Mouse (Mus musculus): ENCODE measurements around the gene Rpl9-ps1. TPM values are rescaled to one million over a fixed set of nuclear protein-coding genes. Genes with fewer than 3 reads are reported as not detected.

The Rpl9-ps1 gene
- not detected in 2 replicates for polyA plus RNA-seq (2014; fragmentation: Nextera tagmentation; extraction: Ambion mirVana)

GRCm38 (mm10) chr11:83645521-83645920 is at the start of gene Rpl9-ps1:
Gene Rpl9-ps1 (minus strand): TSS chr11:83645621.
- no peaks in the 10 kb centered on the region for H3K27me3 ChIP-seq (ENCODE audit: control insufficient read depth, insufficient read depth, low read length)
- ATAC-seq (ENCODE audit: low read depth): no peak
- H3K9ac ChIP-seq (replicated peaks; ENCODE audit: low read depth, low read length): no peak within 1 kb of the TSS
- no peak within 1 kb of the TSS for H3K4me3 ChIP-seq (ENCODE audit: low read depth, low read length)
- no peaks in the 10 kb centered on the region for H3K36me3 ChIP-seq (ENCODE audit: control insufficient read depth, insufficient read depth, low read length)
- H3K27ac ChIP-seq (ENCODE audit: low read depth, low read length): no peak within 1 kb of the TSS
- H3K4me1 ChIP-seq (ENCODE audit: control insufficient read depth, insufficient read depth, low read length): no peaks in the 10 kb centered on the region
- no peaks in the 10 kb centered on the region for H3K9me3 ChIP-seq (ENCODE audit: control insufficient read depth, low read length)
- no peak within 1 kb of the TSS for H3K4me2 ChIP-seq (ENCODE audit: low read depth, low read length)
- 95% methylated on average over 1 of the region's 1 CpGs for WGBS

- no peaks in the 10 kb centered on the region for H3K4me1 ChIP-seq (ENCODE audit: control insufficient read depth, insufficient read depth, low read length)
- H3K27me3 ChIP-seq (ENCODE audit: control insufficient read depth, insufficient read depth, low read length): no peaks in the 10 kb centered on the region
- no peak overlapping the region for H3K9ac ChIP-seq (replicated peaks; ENCODE audit: low read depth, low read length)
- ATAC-seq (ENCODE audit: low read depth): no peak
- no peak overlapping the region for H3K4me2 ChIP-seq (ENCODE audit: low read depth, low read length)
- WGBS: 64% methylated on average over 1 of the region's 1 CpGs
- H3K36me3 ChIP-seq (ENCODE audit: control insufficient read depth, insufficient read depth, low read length): no peaks in the 10 kb centered on the region
- no peak overlapping the region for H3K4me3 ChIP-seq (ENCODE audit: low read depth, low read length)
- H3K9me3 ChIP-seq (ENCODE audit: control insufficient read depth, low read length): no peaks in the 10 kb centered on the region
- H3K27ac ChIP-seq (ENCODE audit: low read depth, low read length): no peak overlapping the region
Measured at GRCm38 (mm10) chr11:83692008-83692407, 46.6 kb upstream of the Rpl9-ps1 start.

GRCm38 (mm10) chr11:83689918-83690317 is 44.5 kb upstream of the Rpl9-ps1 start:
- no peak overlapping the region for H3K4me2 ChIP-seq (ENCODE audit: low read depth, low read length)
- no peak overlapping the region for H3K27ac ChIP-seq (ENCODE audit: low read depth, low read length)
- H3K27me3 ChIP-seq (ENCODE audit: control insufficient read depth, insufficient read depth, low read length): no peaks in the 10 kb centered on the region
- no peaks in the 10 kb centered on the region for H3K36me3 ChIP-seq (ENCODE audit: control insufficient read depth, insufficient read depth, low read length)
- no peak overlapping the region for H3K9ac ChIP-seq (replicated peaks; ENCODE audit: low read depth, low read length)
- no peak overlapping the region for H3K4me3 ChIP-seq (ENCODE audit: low read depth, low read length)
- no peak for ATAC-seq (ENCODE audit: low read depth)
- no peaks in the 10 kb centered on the region for H3K9me3 ChIP-seq (ENCODE audit: control insufficient read depth, low read length)
- no peaks in the 10 kb centered on the region for H3K4me1 ChIP-seq (ENCODE audit: control insufficient read depth, insufficient read depth, low read length)
- WGBS: 82% methylated on average over 1 of the region's 1 CpGs

- Histone ChIP-seq H3K9ac (replicated peaks; ENCODE audit: low read depth, low read length) (no peak overlapping the region), H3K36me3 (ENCODE audit: control insufficient read depth, insufficient read depth, low read length) (no peaks in the 10 kb centered on the region), H3K27me3 (ENCODE audit: control insufficient read depth, insufficient read depth, low read length) (no peaks in the 10 kb centered on the region), H3K27ac (ENCODE audit: low read depth, low read length) (no peak overlapping the region), H3K4me2 (ENCODE audit: low read depth, low read length) (no peak overlapping the region), H3K4me3 (ENCODE audit: low read depth, low read length) (no peak overlapping the region), H3K9me3 (ENCODE audit: control insufficient read depth, low read length) (no peaks in the 10 kb centered on the region), H3K4me1 (ENCODE audit: control insufficient read depth, insufficient read depth, low read length) (no peaks in the 10 kb centered on the region)
- ATAC-seq (ENCODE audit: low read depth): no peak
- WGBS: 89% methylated on average over 1 of the region's 1 CpGs
Measured at GRCm38 (mm10) chr11:83675665-83676064, 30.2 kb upstream of the Rpl9-ps1 start.

- Histone ChIP-seq H3K27ac (ENCODE audit: low read depth, low read length) (no peak overlapping the region), H3K9me3 (ENCODE audit: control insufficient read depth, low read length) (no peaks in the 10 kb centered on the region), H3K27me3 (ENCODE audit: control insufficient read depth, insufficient read depth, low read length) (no peaks in the 10 kb centered on the region), H3K4me1 (ENCODE audit: control insufficient read depth, insufficient read depth, low read length) (no peaks in the 10 kb centered on the region), H3K36me3 (ENCODE audit: control insufficient read depth, insufficient read depth, low read length) (no peaks in the 10 kb centered on the region), H3K9ac (replicated peaks; ENCODE audit: low read depth, low read length) (no peak overlapping the region), H3K4me2 (ENCODE audit: low read depth, low read length) (no peak overlapping the region), H3K4me3 (ENCODE audit: low read depth, low read length) (no peak overlapping the region)
- ATAC-seq (ENCODE audit: low read depth): no peak
Measured at GRCm38 (mm10) chr11:83671743-83672142, 26.3 kb upstream of the Rpl9-ps1 start.

GRCm38 (mm10) chr11:83663532-83663931 is 18.1 kb upstream of the Rpl9-ps1 start:
- 83% methylated on average over 5 of the region's 5 CpGs for WGBS
- Histone ChIP-seq H3K4me2 (ENCODE audit: low read depth, low read length) (no peak overlapping the region), H3K27me3 (ENCODE audit: control insufficient read depth, insufficient read depth, low read length) (no peaks in the 10 kb centered on the region), H3K4me1 (ENCODE audit: control insufficient read depth, insufficient read depth, low read length) (no peaks in the 10 kb centered on the region), H3K36me3 (ENCODE audit: control insufficient read depth, insufficient read depth, low read length) (no peaks in the 10 kb centered on the region), H3K4me3 (ENCODE audit: low read depth, low read length) (no peak overlapping the region), H3K27ac (ENCODE audit: low read depth, low read length) (no peak overlapping the region), H3K9me3 (ENCODE audit: control insufficient read depth, low read length) (no peaks in the 10 kb centered on the region), H3K9ac (replicated peaks; ENCODE audit: low read depth, low read length) (no peak overlapping the region)
- no peak for ATAC-seq (ENCODE audit: low read depth)

- no peaks in the 10 kb centered on the region for H3K36me3 ChIP-seq (ENCODE audit: control insufficient read depth, insufficient read depth, low read length)
- 87% methylated on average over 6 of the region's 6 CpGs for WGBS
Measured at GRCm38 (mm10) chr11:83662204-83662603, 16.8 kb upstream of the Rpl9-ps1 start, which contains the start of gene Ccl4. Gene Ccl4 (plus strand): TSS chr11:83662584.

GRCm38 (mm10) chr11:83658797-83659196 is 13.4 kb upstream of the Rpl9-ps1 start:
- no peaks in the 10 kb centered on the region for H3K4me1 ChIP-seq (ENCODE audit: control insufficient read depth, insufficient read depth, low read length)
- ATAC-seq (ENCODE audit: low read depth): no peak
- H3K9me3 ChIP-seq (ENCODE audit: control insufficient read depth, low read length): no peaks in the 10 kb centered on the region
- H3K27me3 ChIP-seq (ENCODE audit: control insufficient read depth, insufficient read depth, low read length): no peaks in the 10 kb centered on the region
- 68% methylated on average over 6 of the region's 6 CpGs for WGBS
- H3K27ac ChIP-seq (ENCODE audit: low read depth, low read length): no peak overlapping the region
- H3K36me3 ChIP-seq (ENCODE audit: control insufficient read depth, insufficient read depth, low read length): no peaks in the 10 kb centered on the region
- no peak overlapping the region for H3K4me2 ChIP-seq (ENCODE audit: low read depth, low read length)
- no peak overlapping the region for H3K4me3 ChIP-seq (ENCODE audit: low read depth, low read length)
- H3K9ac ChIP-seq (replicated peaks; ENCODE audit: low read depth, low read length): no peak overlapping the region

More at GRCm38 (mm10) chr11:83662204-83662603, 16.8 kb upstream of the Rpl9-ps1 start, which contains the start of gene Ccl4:
- Histone ChIP-seq H3K4me2 (ENCODE audit: low read depth, low read length) (no peak within 1 kb of the TSS), H3K4me1 (ENCODE audit: control insufficient read depth, insufficient read depth, low read length) (no peaks in the 10 kb centered on the region), H3K27me3 (ENCODE audit: control insufficient read depth, insufficient read depth, low read length) (no peaks in the 10 kb centered on the region), H3K9me3 (ENCODE audit: control insufficient read depth, low read length) (no peaks in the 10 kb centered on the region), H3K4me3 (ENCODE audit: low read depth, low read length) (no peak within 1 kb of the TSS), H3K27ac (ENCODE audit: low read depth, low read length) (no peak within 1 kb of the TSS), H3K9ac (replicated peaks; ENCODE audit: low read depth, low read length) (no peak within 1 kb of the TSS)
- no peak for ATAC-seq (ENCODE audit: low read depth)

GRCm38 (mm10) chr11:83657508-83657907 is 12.1 kb upstream of the Rpl9-ps1 start:
- Histone ChIP-seq H3K4me2 (ENCODE audit: low read depth, low read length) (no peak overlapping the region), H3K4me3 (ENCODE audit: low read depth, low read length) (no peak overlapping the region), H3K36me3 (ENCODE audit: control insufficient read depth, insufficient read depth, low read length) (no peaks in the 10 kb centered on the region), H3K4me1 (ENCODE audit: control insufficient read depth, insufficient read depth, low read length) (no peaks in the 10 kb centered on the region), H3K27ac (ENCODE audit: low read depth, low read length) (no peak overlapping the region), H3K27me3 (ENCODE audit: control insufficient read depth, insufficient read depth, low read length) (no peaks in the 10 kb centered on the region), H3K9ac (replicated peaks; ENCODE audit: low read depth, low read length) (no peak overlapping the region), H3K9me3 (ENCODE audit: control insufficient read depth, low read length) (no peaks in the 10 kb centered on the region)
- ATAC-seq (ENCODE audit: low read depth): no peak
- 88% methylated on average over 3 of the region's 3 CpGs for WGBS

All from neural tube, embryonic 14.5 days (tissue).